Mouse (Mus musculus): ENCODE results near the gene Ap3b1. TPM values are rescaled to one million over a fixed set of nuclear protein-coding genes. Genes with fewer than 3 reads are reported as not detected.

Ap3b1 gene
- total and polyA plus RNA-seq, 3 experiments = 16.6 to 27.5 (median 23.4) TPM

- Histone ChIP-seq H3K79me2 (replicated peaks; ENCODE audit: control insufficient read depth, insufficient read depth, low read length) (no peaks in the 10 kb centered on the region), H3K9ac (ENCODE audit: low read depth, low read length) (no peak overlapping the region), H3K4me1 (ENCODE audit: control insufficient read depth, insufficient read depth, low read length) (no peaks in the 10 kb centered on the region), H3K27ac (no peak overlapping the region), H3K36me3 (ENCODE audit: control insufficient read depth, insufficient read depth, low read length) (no peaks in the 10 kb centered on the region), H3K27me3 (ENCODE audit: control insufficient read depth, insufficient read depth, low read length) (no peaks in the 10 kb centered on the region), H3K4me3 (no peak overlapping the region)
- no peak for TF ChIP-seq POLR2A (IDR thresholded peaks at IDR 0.05; ENCODE audit: insufficient read depth, low read depth, low read length)
- no peak for TF ChIP-seq EP300 (IDR thresholded peaks at IDR 0.05; ENCODE audit: insufficient read depth, low read depth, low read length)
- TF ChIP-seq CTCF (IDR thresholded peaks at IDR 0.05) = no peak
- 35% methylated on average over 11 of the region's 11 CpGs for WGBS
- no peak for DNase-seq
- intact Hi-C loops (cut with DNase I) = no loop called here
These were observed 249.7 kb downstream of the Ap3b1 start for GRCm38 (mm10) chr13:94608420-94608831.

DNA sequence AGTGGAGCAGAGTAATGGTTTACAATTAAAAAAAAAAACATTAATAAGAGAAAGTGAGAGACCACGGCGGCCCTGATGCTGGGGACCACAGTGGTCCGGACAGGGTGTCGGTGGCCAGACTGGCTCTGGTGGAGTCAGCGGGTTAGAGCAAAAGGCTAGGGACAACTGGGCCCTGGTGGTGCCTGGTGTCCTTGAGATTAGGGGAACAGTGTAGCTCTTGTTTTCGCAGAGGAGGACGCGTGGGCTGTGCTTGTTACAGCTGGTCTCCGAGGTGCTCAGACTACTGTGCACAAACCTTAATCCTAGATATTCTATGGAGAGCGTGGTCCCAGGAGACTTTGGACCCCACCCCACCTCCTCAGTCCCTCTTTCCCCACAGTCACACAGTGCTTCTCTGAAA lies 250.2 kb downstream of the Ap3b1 start:
- no peak overlapping the region for H3K9ac ChIP-seq (ENCODE audit: low read depth, low read length)
- TF ChIP-seq EP300 (IDR thresholded peaks at IDR 0.05; ENCODE audit: insufficient read depth, low read depth, low read length) (no peak), POLR2A (IDR thresholded peaks at IDR 0.05; ENCODE audit: insufficient read depth, low read depth, low read length) (no peak), CTCF (IDR thresholded peaks at IDR 0.05) (no peak)
- no peaks in the 10 kb centered on the region for H3K36me3 ChIP-seq (ENCODE audit: control insufficient read depth, insufficient read depth, low read length)
- H3K27ac ChIP-seq = no peak overlapping the region
- no peaks in the 10 kb centered on the region for H3K27me3 ChIP-seq (ENCODE audit: control insufficient read depth, insufficient read depth, low read length)
- H3K4me1 ChIP-seq (ENCODE audit: control insufficient read depth, insufficient read depth, low read length) = no peaks in the 10 kb centered on the region
- no peak for DNase-seq
- no peaks in the 10 kb centered on the region for H3K79me2 ChIP-seq (replicated peaks; ENCODE audit: control insufficient read depth, insufficient read depth, low read length)
- intact Hi-C loops (cut with DNase I) = no loop called here
- 77% methylated on average over 10 of the region's 10 CpGs for WGBS
- no peak overlapping the region for H3K4me3 ChIP-seq

Small RNAs within 50 kb of the gene (microRNA-seq; reads per million reads assigned to microRNA genes)
- gene Gm25109 = 0 reads per million in 2 experiments

Other genes with a start within 250 kb of the Ap3b1 start
- gene Scamp1, start 73.1 kb upstream of the Ap3b1 start, total RNA-seq (2021) = 10 to 100 TPM; 32.3 to 33.3 TPM
- 12.5 and 27.7 TPM in 2 replicates for gene Scamp1, start 73.1 kb upstream of the Ap3b1 start, polyA plus RNA-seq (2012; rRNA removed)

All from heart, adult 2 months (tissue).